Mouse (Mus musculus) liver, embryonic 11.5 days (tissue): ENCODE results near the gene Mks1. TPM values are rescaled to one million over a fixed set of nuclear protein-coding genes. Genes with fewer than 3 reads are reported as not detected.

ENCODE experiments used
- ATAC-seq: fragments of 200-750 bp; cut with Nextera tagmentation; replicated peaks from 2 replicates; pipeline ENCODE4 v1.8.0; 2017; ENCODE audit warnings: moderate number of reproducible peaks, mild to moderate bottlenecking, moderate TSS enrichment, moderate library complexity; ENCODE audit not compliant: low FRiP score
- DNase-seq: peaks from one replicate; pipeline ENCODE4 v3.0.0-alpha.2; 2017; ENCODE audit warnings: low spot score
- H3K27ac ChIP-seq: fragments of 300-500 bp; sonication (generic); 2 replicates; pipeline ENCODE4 v1.5.1; 2014; ENCODE audit warnings: mild to moderate bottlenecking, low read depth, low read length, control low read depth
- H3K27me3 ChIP-seq: fragments of 300-500 bp; sonication (generic); replicated peaks from 2 replicates; pipeline ENCODE4 v1.6.1; 2014; ENCODE audit warnings: low read length, mixed read lengths; ENCODE audit not compliant: control insufficient read depth, insufficient read depth
- H3K36me3 ChIP-seq: fragments of 300-500 bp; sonication (generic); 2 replicates; pipeline ENCODE4 v1.6.1; 2014; ENCODE audit warnings: mild to moderate bottlenecking, low read length, moderate library complexity, mixed read lengths; ENCODE audit not compliant: control insufficient read depth, insufficient read depth
- H3K4me1 ChIP-seq: fragments of 300-500 bp; sonication (generic); replicated peaks from 2 replicates; pipeline ENCODE4 v1.6.1; 2014; ENCODE audit warnings: low read length, mixed read lengths; ENCODE audit not compliant: control insufficient read depth, insufficient read depth
- H3K4me2 ChIP-seq: fragments of 300-500 bp; sonication (generic); 2 replicates; pipeline ENCODE4 v1.6.1; 2014; ENCODE audit warnings: mild to moderate bottlenecking, control low read depth, moderate library complexity
- H3K4me3 ChIP-seq: fragments of 300-500 bp; sonication (generic); 2 replicates; pipeline ENCODE4 v1.5.1; 2014; ENCODE audit warnings: low read depth, low read length, control low read depth
- H3K9ac ChIP-seq: fragments of 300-500 bp; sonication (generic); 2 replicates; pipeline ENCODE4 v1.6.1; 2014; ENCODE audit warnings: low read depth, low read length, control low read depth
- H3K9me3 ChIP-seq: fragments of 300-500 bp; sonication (generic); 2 replicates; pipeline ENCODE4 v1.6.1; 2016; ENCODE audit warnings: low read length, inconsistent platforms, mixed read lengths; ENCODE audit not compliant: control insufficient read depth
- WGBS: fragments of 180-500 bp; shearing (Covaris S2); extraction: QIAGEN DNeasy Blood & Tissue Kit; methylation state at CpG from one replicate; pipeline ENCODE4 v1.1.7; 2014; 5-methylcytosine and 5-hydroxymethylcytosine counted together
- polyA plus RNA-seq: library from polyadenylated mRNA; unstranded; fragments of >200 nt; fragmentation: Nextera tagmentation; extraction: Ambion mirVana; gene quantifications from 2 replicates; pipeline ENCODE4 v1.2.1, GENCODE M21; 2014

The Mks1 gene
- polyA plus RNA-seq, 1 experiment from 2014 or later, result 9.2 TPM

- Histone ChIP-seq H3K9ac (no peak overlapping the region), H3K4me3 (no peak overlapping the region), H3K36me3 (no peaks in the 10 kb centered on the region), H3K4me1 (peaks cover 5% of the 10 kb centered on the region; the same call in 1 of the 2 replicates), H3K27me3 (peaks cover 6% of the 10 kb centered on the region; the same call in 1 of the 2 replicates), H3K27ac (no peak overlapping the region), H3K9me3 (no peaks in the 10 kb centered on the region), H3K4me2 (no peak overlapping the region)
- ATAC-seq (no peak), DNase-seq (no peak)
- 59% methylated on average over 5 of the region's 5 CpGs for WGBS
Measured at GRCm38 (mm10) chr11:87821502-87821901, 31.5 kb upstream of the Mks1 start.

GRCm38 (mm10) chr11:87828239-87828900, 24.6 kb upstream of the Mks1 start, which contains the start of gene Lpo:
TSS of gene Lpo (minus strand) at chr11:87828289.
- WGBS, result 76% methylated on average over 10 of the region's 10 CpGs
- no peak within 1 kb of the TSS for H3K27ac ChIP-seq
- DNase-seq, result no peak
- H3K9me3 ChIP-seq, result no peaks in the 10 kb centered on the region
- H3K9ac ChIP-seq, result no peak within 1 kb of the TSS
- no peaks in the 10 kb centered on the region; the same call in 1 of the 2 replicates for H3K27me3 ChIP-seq
- ATAC-seq, result no peak
- no peak within 1 kb of the TSS for H3K4me3 ChIP-seq
- no peaks in the 10 kb centered on the region for H3K4me1 ChIP-seq
- no peaks in the 10 kb centered on the region for H3K36me3 ChIP-seq
- H3K4me2 ChIP-seq, result no peak within 1 kb of the TSS

- DNase-seq, result no peak
- Histone ChIP-seq H3K4me2 (no peak overlapping the region), H3K9me3 (no peaks in the 10 kb centered on the region), H3K4me3 (no peak overlapping the region), H3K27ac (no peak overlapping the region), H3K9ac (no peak overlapping the region), H3K27me3 (no peaks in the 10 kb centered on the region; the same call in 1 of the 2 replicates), H3K36me3 (no peaks in the 10 kb centered on the region), H3K4me1 (no peaks in the 10 kb centered on the region)
- WGBS, result 81% methylated on average over 8 of the region's 8 CpGs
- ATAC-seq, result no peak
Measured at GRCm38 (mm10) chr11:87840676-87841075, 12.3 kb upstream of the Mks1 start.

- Histone ChIP-seq H3K36me3 (no peaks in the 10 kb centered on the region), H3K4me2 (no peak overlapping the region), H3K9me3 (no peaks in the 10 kb centered on the region), H3K27ac (no peak overlapping the region), H3K4me1 (no peaks in the 10 kb centered on the region), H3K9ac (no peak overlapping the region), H3K27me3 (no peaks in the 10 kb centered on the region), H3K4me3 (no peak overlapping the region)
- no peak for DNase-seq
- 78% methylated on average over 3 of the region's 3 CpGs for whole genome bisulfite sequencing
- no peak for ATAC-seq
Measured at GRCm38 (mm10) chr11:87841436-87841835, 11.6 kb upstream of the Mks1 start.

GRCm38 (mm10) chr11:87846968-87847600, 5.9 kb upstream of the Mks1 start:
- no peaks in the 10 kb centered on the region for H3K27me3 ChIP-seq
- WGBS, result 79% methylated on average over 12 of the region's 12 CpGs
- ATAC-seq (no peak), DNase-seq (no peak)
- no peak overlapping the region for H3K4me3 ChIP-seq
- no peak overlapping the region for H3K27ac ChIP-seq
- no peaks in the 10 kb centered on the region for H3K36me3 ChIP-seq
- H3K9ac ChIP-seq, result no peak overlapping the region
- no peak overlapping the region for H3K4me2 ChIP-seq
- H3K9me3 ChIP-seq, result no peaks in the 10 kb centered on the region
- H3K4me1 ChIP-seq, result no peaks in the 10 kb centered on the region

GRCm38 (mm10) chr11:87847884-87848283, 5.1 kb upstream of the Mks1 start:
- no peak for DNase-seq
- no peaks in the 10 kb centered on the region for H3K4me1 ChIP-seq
- H3K4me2 ChIP-seq, result no peak overlapping the region
- ATAC-seq, result no peak
- H3K27ac ChIP-seq, result no peak overlapping the region
- H3K27me3 ChIP-seq, result no peaks in the 10 kb centered on the region
- no peaks in the 10 kb centered on the region for H3K36me3 ChIP-seq
- H3K9me3 ChIP-seq, result no peaks in the 10 kb centered on the region
- H3K4me3 ChIP-seq, result no peak overlapping the region
- no peak overlapping the region for H3K9ac ChIP-seq
- 68% methylated on average over 6 of the region's 6 CpGs for WGBS

GRCm38 (mm10) chr11:87853597-87853954, 561 bp downstream of the Mks1 start:
- Histone ChIP-seq H3K9ac (peak overlapping the region; percentile 65), H3K27me3 (no peaks in the 10 kb centered on the region), H3K36me3 (no peaks in the 10 kb centered on the region; the same call in 1 of the 2 replicates), H3K4me2 (peak overlapping the region; percentile 80), H3K4me1 (peaks cover 4% of the 10 kb centered on the region), H3K27ac (no peak overlapping the region), H3K9me3 (no peaks in the 10 kb centered on the region), H3K4me3 (peak overlapping the region; percentile 61)
- DNase-seq (no peak), ATAC-seq (no peak; the same call in 1 of the 2 replicates)
- WGBS, result 43% methylated on average over 8 of the region's 8 CpGs

- Histone ChIP-seq H3K9me3 (no peaks in the 10 kb centered on the region), H3K4me1 (peaks cover 4% of the 10 kb centered on the region), H3K9ac (no peak overlapping the region), H3K27ac (no peak overlapping the region), H3K4me2 (no peak overlapping the region), H3K27me3 (no peaks in the 10 kb centered on the region), H3K36me3 (no peaks in the 10 kb centered on the region; the same call in 1 of the 2 replicates), H3K4me3 (no peak overlapping the region)
- ATAC-seq (no peak), DNase-seq (no peak)
- WGBS, result 78% methylated on average over 7 of the region's 7 CpGs
Measured at GRCm38 (mm10) chr11:87854550-87854949, 1.5 kb downstream of the Mks1 start.

GRCm38 (mm10) chr11:87859273-87859672, 6.3 kb downstream of the Mks1 start:
- WGBS, result 82% methylated on average over 11 of the region's 11 CpGs
- ATAC-seq, result no peak
- Histone ChIP-seq H3K27me3 (no peaks in the 10 kb centered on the region), H3K9me3 (no peaks in the 10 kb centered on the region), H3K4me1 (no peaks in the 10 kb centered on the region), H3K9ac (no peak overlapping the region), H3K36me3 (no peaks in the 10 kb centered on the region; the same call in 1 of the 2 replicates), H3K27ac (no peak overlapping the region), H3K4me2 (no peak overlapping the region), H3K4me3 (no peak overlapping the region)
- no peak for DNase-seq
